Comparison of ENCODE assay signal across 8 mouse cellular contexts in the genomic region with DNA sequence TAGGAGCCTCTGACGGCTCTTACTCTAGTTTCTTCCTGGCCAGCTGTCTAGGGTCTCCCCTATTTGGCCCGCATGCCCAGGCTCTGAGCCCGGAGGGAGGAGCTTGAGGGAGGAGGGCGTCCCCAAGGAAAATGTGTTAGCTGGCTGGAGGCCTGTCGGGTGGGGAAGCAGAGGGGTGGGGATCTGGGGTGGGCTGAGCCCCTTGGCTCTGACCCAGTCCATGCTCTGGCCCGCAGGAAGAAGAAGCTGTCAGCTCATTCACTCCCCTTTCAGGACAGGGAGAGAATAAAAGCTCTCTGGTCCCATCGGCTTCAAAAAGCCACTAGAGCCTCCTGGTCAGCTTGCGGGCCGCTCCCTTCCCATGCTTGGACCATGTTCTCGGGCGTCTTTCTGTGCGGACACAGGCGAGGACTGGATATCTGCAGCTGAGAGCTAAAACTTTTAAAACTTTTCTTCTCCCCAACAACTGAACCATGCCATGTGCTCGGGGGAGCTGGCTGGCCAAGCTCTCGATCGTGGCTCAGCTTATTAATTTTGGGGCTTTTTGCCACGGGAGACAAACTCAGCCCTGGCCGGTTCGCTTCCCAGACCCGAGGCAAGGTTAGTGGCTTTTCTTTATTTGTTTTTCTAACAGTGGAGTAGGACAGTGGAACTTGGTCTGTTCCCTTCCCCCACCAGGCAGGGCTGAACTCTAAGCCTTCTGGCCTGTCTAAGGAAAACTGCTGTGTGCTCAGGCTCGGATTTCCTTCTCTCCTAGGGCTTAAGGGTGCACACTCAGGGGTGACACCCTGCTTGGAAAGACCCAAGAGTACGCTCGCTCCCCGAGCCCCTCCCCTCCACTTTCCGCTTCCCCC. TPM values are rescaled to one million over a fixed set of nuclear protein-coding genes. Genes with fewer than 3 reads are reported as not detected.
DNase-seq lines count a peak whose midpoint lies in the region; ATAC-seq and TF ChIP-seq lines count a peak whose summit lies in the region.

A gene (plus strand): TSS at position 233 of the 854 bp plus-strand sequence.

- H3K27ac ChIP-seq in forebrain, embryonic 10.5 days, result peak within 1 kb of the TSS; percentile 80
- peak within 1 kb of the TSS; percentile 73 for H3K27ac ChIP-seq in heart, postnatal 0 days (ENCODE audit: low read depth)
- H3K27ac ChIP-seq in stomach, embryonic 16.5 days (ENCODE audit: low read length), result peak within 1 kb of the TSS; percentile 94

- H3K4me3 ChIP-seq in forebrain, embryonic 10.5 days, result peak within 1 kb of the TSS; percentile 48
- peak within 1 kb of the TSS; percentile 49 for H3K4me3 ChIP-seq in heart, postnatal 0 days (ENCODE audit: low read depth, low read length)
- H3K4me3 ChIP-seq in stomach, embryonic 16.5 days (replicated peaks; ENCODE audit: low read length), result peak within 1 kb of the TSS; percentile 53

- no peaks in the 10 kb centered on the region for H3K36me3 ChIP-seq in forebrain, embryonic 10.5 days (replicated peaks)
- H3K36me3 ChIP-seq in heart, postnatal 0 days (replicated peaks; ENCODE audit: control insufficient read depth, insufficient read depth, low read length), result no peaks in the 10 kb centered on the region
- H3K36me3 ChIP-seq in stomach, embryonic 16.5 days (ENCODE audit: control insufficient read depth, insufficient read depth, low read length), result no peaks in the 10 kb centered on the region

- TF ChIP-seq CTCF in heart, postnatal 0 days (IDR thresholded peaks at IDR 0.05; ENCODE audit: low read depth), result no peak

- 2% methylated on average over 25 of the region's 25 CpGs for WGBS in forebrain, embryonic 10.5 days
- 2% methylated on average over 25 of the region's 25 CpGs for WGBS in heart, postnatal 0 days
- WGBS in stomach, embryonic 16.5 days, result 2% methylated on average over 25 of the region's 25 CpGs

- peak within 1 kb of the TSS; percentile 71 for H3K4me2 ChIP-seq in heart, postnatal 0 days (ENCODE audit: low read depth, low read length)
- H3K4me2 ChIP-seq in stomach, embryonic 16.5 days (ENCODE audit: low read depth, low read length), result peak within 1 kb of the TSS; percentile 66

- DNase-seq in cerebellum, postnatal 25 days, result peak; percentile 9 to 13
- DNase-seq in forebrain, embryonic 10.5 days (ENCODE audit: extremely low spot score, low spot score), result peak; percentile 31
- peak; percentile 52 for DNase-seq in heart, postnatal 0 days (ENCODE audit: low spot score)
- DNase-seq in kidney, postnatal 14 days, result peak; percentile 87
- peak; percentile 71 to 89 for DNase-seq in lung, postnatal 4 days
- no peak for DNase-seq in right cerebral cortex, postnatal 36 days (ENCODE audit: low spot score in 2 of 2)

- ATAC-seq in cerebellum, adult (ENCODE audit: insufficient number of reproducible peaks, low FRiP score, low TSS enrichment), result no peak
- peak; percentile 83 for ATAC-seq in heart, postnatal 0 days (ENCODE audit: insufficient read depth, low read depth)
- peak; percentile 89 for ATAC-seq in stomach, embryonic 16.5 days (ENCODE audit: insufficient read depth, low FRiP score)

- no peaks in the 10 kb centered on the region for H3K9me3 ChIP-seq in forebrain, embryonic 10.5 days
- H3K9me3 ChIP-seq in heart, postnatal 0 days (replicated peaks; ENCODE audit: control insufficient read depth, low read length), result no peaks in the 10 kb centered on the region
- no peaks in the 10 kb centered on the region for H3K9me3 ChIP-seq in stomach, embryonic 16.5 days (replicated peaks; ENCODE audit: control insufficient read depth, low read length)

- H3K4me1 ChIP-seq in forebrain, embryonic 10.5 days, result peaks cover 40% of the 10 kb centered on the region
- H3K4me1 ChIP-seq in heart, postnatal 0 days (ENCODE audit: control insufficient read depth, insufficient read depth), result no peaks in the 10 kb centered on the region
- peaks cover 18% of the 10 kb centered on the region for H3K4me1 ChIP-seq in stomach, embryonic 16.5 days (ENCODE audit: control insufficient read depth, insufficient read depth, low read length)

- peaks cover 9% of the 10 kb centered on the region; the same call in 1 of the 2 replicates for H3K27me3 ChIP-seq in forebrain, embryonic 10.5 days (ENCODE audit: poor library complexity, severe bottlenecking)
- no peaks in the 10 kb centered on the region for H3K27me3 ChIP-seq in heart, postnatal 0 days (ENCODE audit: control insufficient read depth, insufficient read depth, low read length)
- no peaks in the 10 kb centered on the region for H3K27me3 ChIP-seq in stomach, embryonic 16.5 days (ENCODE audit: control insufficient read depth, insufficient read depth, low read length)

- H3K9ac ChIP-seq in heart, postnatal 0 days (replicated peaks; ENCODE audit: low read depth, low read length), result peak within 1 kb of the TSS; percentile 52
- H3K9ac ChIP-seq in stomach, embryonic 16.5 days (ENCODE audit: low read length), result peak within 1 kb of the TSS; percentile 73

- no peak for TF ChIP-seq EP300 in heart, postnatal 0 days (IDR thresholded peaks at IDR 0.05; ENCODE audit: low read depth)

RNA-seq across cellular contexts. Expression of the gene that starts here (rescaled TPM):
- polyA plus RNA-seq in forebrain, embryonic 10.5 days (2016; fragmentation: Nextera tagmentation; extraction: Ambion mirVana), result 0.79 and 0.89 TPM in 2 replicates
- total RNA-seq in heart, postnatal 0 days (2014; rRNA removed; ENCODE audit: low replicate concordance), result 5.4 and 6.4 TPM in 2 replicates
- 1.1 and 1.2 TPM in 2 replicates for polyA plus RNA-seq in heart, postnatal 0 days (2015; fragmentation: Nextera tagmentation; extraction: Ambion mirVana)
- polyA plus RNA-seq in stomach, embryonic 16.5 days (2015; fragmentation: Nextera tagmentation; extraction: Ambion mirVana), result 2.2 and 2.8 TPM in 2 replicates

Comparison
In these comparisons a context has a peak if more than half of its experiments do, and no peak if none do; other contexts are left out.
1. Peak in DNase-seq, H3K4me3 ChIP-seq and H3K27ac ChIP-seq in forebrain, embryonic 10.5 days; RNA of the gene not detected or under 1 TPM.
2. DNase-seq: peak in cerebellum, postnatal 25 days (2 of 2), heart, postnatal 0 days (single experiment), kidney, postnatal 14 days (single experiment) and lung, postnatal 4 days (2 of 2); none in right cerebral cortex, postnatal 36 days (0 of 2).
3. Peak in every context shown above with its lines, with median percentiles within 50 percentile points of each other: H3K27ac ChIP-seq and H3K4me3 ChIP-seq.